Mouse (Mus musculus): ENCODE data around the gene Fcrla. TPM values are rescaled to one million over a fixed set of nuclear protein-coding genes. Genes with fewer than 3 reads are reported as not detected.
"Not testable (repeated sequence)": the region's sequence is repeated elsewhere in the genome, so short reads cannot be mapped to it uniquely, and the experiment has no call there.

Fcrla gene
- 1 to 10 TPM in 1 of 4 experiments, under 1 TPM in 2, not detected in 1; 0.75 to 1.1 (median 0.86) TPM for total RNA-seq (2022)

GRCm38 (mm10) chr1:170927378-170927777 lies at the start of gene Fcrla:
TSS of gene Fcrla (minus strand) at chr1:170927583.
- no peak for DNase-seq (ENCODE audit: low spot score)

- DNase-seq (ENCODE audit: low spot score), result no peak
Observed at GRCm38 (mm10) chr1:170976447-170976846, 49.1 kb upstream of the Fcrla start, which contains the start of gene Fcgr2b. TSS of gene Fcgr2b (minus strand) at chr1:170976547.

- peak; percentile 26 for DNase-seq (ENCODE audit: low spot score)
Observed at GRCm38 (mm10) chr1:170975751-170976161, 48.4 kb upstream of the Fcrla start.

- DNase-seq (ENCODE audit: low spot score), result not testable (repeated sequence)
Observed at GRCm38 (mm10) chr1:170975350-170975749, 48.0 kb upstream of the Fcrla start.

- DNase-seq (ENCODE audit: low spot score), result no peak
Observed at GRCm38 (mm10) chr1:170974736-170975135, 47.4 kb upstream of the Fcrla start.

- DNase-seq (ENCODE audit: low spot score), result no peak
Observed at GRCm38 (mm10) chr1:170974171-170974570, 46.8 kb upstream of the Fcrla start.

GRCm38 (mm10) chr1:170972936-170973335 lies 45.6 kb upstream of the Fcrla start:
- DNase-seq (ENCODE audit: low spot score), result no peak

GRCm38 (mm10) chr1:170972494-170972893 lies 45.1 kb upstream of the Fcrla start:
- DNase-seq (ENCODE audit: low spot score), result no peak

GRCm38 (mm10) chr1:170968576-170968975 lies 41.2 kb upstream of the Fcrla start:
- DNase-seq (ENCODE audit: low spot score), result no peak

GRCm38 (mm10) chr1:170967581-170967980 lies 40.2 kb upstream of the Fcrla start:
- no peak for DNase-seq (ENCODE audit: low spot score)

GRCm38 (mm10) chr1:170963087-170963486 lies 35.7 kb upstream of the Fcrla start:
- DNase-seq (ENCODE audit: low spot score), result no peak

GRCm38 (mm10) chr1:170962301-170962700 lies 34.9 kb upstream of the Fcrla start:
- no peak for DNase-seq (ENCODE audit: low spot score)

GRCm38 (mm10) chr1:170961101-170961500 lies 33.7 kb upstream of the Fcrla start:
- no peak for DNase-seq (ENCODE audit: low spot score)

GRCm38 (mm10) chr1:170959791-170960190 lies 32.4 kb upstream of the Fcrla start:
- DNase-seq (ENCODE audit: low spot score), result no peak

GRCm38 (mm10) chr1:170958225-170958624 lies 30.8 kb upstream of the Fcrla start:
- DNase-seq (ENCODE audit: low spot score), result no peak

GRCm38 (mm10) chr1:170953192-170953591 lies 25.8 kb upstream of the Fcrla start:
- no peak for DNase-seq (ENCODE audit: low spot score)

GRCm38 (mm10) chr1:170950772-170951171 lies 23.4 kb upstream of the Fcrla start:
- DNase-seq (ENCODE audit: low spot score), result no peak

- DNase-seq (ENCODE audit: low spot score), result not testable (repeated sequence)
Observed at GRCm38 (mm10) chr1:170944908-170945307, 17.5 kb upstream of the Fcrla start.

- not testable (repeated sequence) for DNase-seq (ENCODE audit: low spot score)
Observed at GRCm38 (mm10) chr1:170944151-170944550, 16.8 kb upstream of the Fcrla start.

GRCm38 (mm10) chr1:170939255-170939654 lies 11.9 kb upstream of the Fcrla start:
- peak; percentile 16 for DNase-seq (ENCODE audit: low spot score)

- DNase-seq (ENCODE audit: low spot score), result no peak
Observed at GRCm38 (mm10) chr1:170934383-170934782, 7.0 kb upstream of the Fcrla start.

- DNase-seq (ENCODE audit: low spot score), result no peak
Observed at GRCm38 (mm10) chr1:170933940-170934339, 6.6 kb upstream of the Fcrla start.

- no peak for DNase-seq (ENCODE audit: low spot score)
Observed at GRCm38 (mm10) chr1:170933386-170933920, 6.1 kb upstream of the Fcrla start.

GRCm38 (mm10) chr1:170932043-170932442 lies 4.7 kb upstream of the Fcrla start:
- DNase-seq (ENCODE audit: low spot score), result no peak

Measured in heart, adult 8-10 months (tissue).